Mouse (Mus musculus): ENCODE measurements at regions not wholly inside any gene's neighbourhood (a gene's known extent, or its start where the extent isn't known, plus 50 kb on each side); places are given as distances from the start of the nearest gene placed in this dataset.

GRCm38 (mm10) chr3:133880626-133881025 is 335.7 kb upstream of the Tet2 start:
- Histone ChIP-seq H3K27ac (ENCODE audit: insufficient read depth, low read length) (no peak overlapping the region), H3K4me3 (ENCODE audit: extremely low read depth, insufficient read depth, insufficient read length) (no peak overlapping the region), H3K27me3 (ENCODE audit: control insufficient read depth, insufficient read depth, low read length) (no peaks in the 10 kb centered on the region), H3K36me3 (ENCODE audit: control insufficient read depth, insufficient read depth, low read length) (no peaks in the 10 kb centered on the region), H3K4me1 (ENCODE audit: control insufficient read depth, insufficient read depth, insufficient read length) (no peaks in the 10 kb centered on the region)
- TF ChIP-seq CTCF (IDR thresholded peaks at IDR 0.05; ENCODE audit: extremely low read depth, insufficient read depth, insufficient read length, insufficient replicate concordance) (no peak), POLR2A (IDR thresholded peaks at IDR 0.05; ENCODE audit: low read depth, low read length) (no peak)
- no peak for DNase-seq (ENCODE audit: low read depth in 1 of 2, low spot score in 2 of 2)
- WGBS = 48% methylated on average over 1 of the region's 1 CpGs

GRCm38 (mm10) chr3:133901931-133902330 is 334.4 kb upstream of the Cxxc4 start:
- Histone ChIP-seq H3K4me1 (ENCODE audit: control insufficient read depth, insufficient read depth, insufficient read length) (no peaks in the 10 kb centered on the region), H3K27me3 (ENCODE audit: control insufficient read depth, insufficient read depth, low read length) (no peaks in the 10 kb centered on the region), H3K4me3 (ENCODE audit: extremely low read depth, insufficient read depth, insufficient read length) (no peak overlapping the region), H3K27ac (ENCODE audit: insufficient read depth, low read length) (no peak overlapping the region), H3K36me3 (ENCODE audit: control insufficient read depth, insufficient read depth, low read length) (no peaks in the 10 kb centered on the region)
- DNase-seq (ENCODE audit: low read depth in 1 of 2, low spot score in 2 of 2) = no peak
- TF ChIP-seq CTCF (IDR thresholded peaks at IDR 0.05; ENCODE audit: extremely low read depth, insufficient read depth, insufficient read length, insufficient replicate concordance) (no peak), POLR2A (IDR thresholded peaks at IDR 0.05; ENCODE audit: low read depth, low read length) (no peak)
- 96% methylated on average over 3 of the region's 3 CpGs for WGBS

GRCm38 (mm10) chr3:133922200-133922599 is 314.1 kb upstream of the Cxxc4 start:
- no peak for DNase-seq (ENCODE audit: low read depth in 1 of 2, low spot score in 2 of 2)
- TF ChIP-seq CTCF (IDR thresholded peaks at IDR 0.05; ENCODE audit: extremely low read depth, insufficient read depth, insufficient read length, insufficient replicate concordance) = no peak
- no peak for TF ChIP-seq POLR2A (IDR thresholded peaks at IDR 0.05; ENCODE audit: low read depth, low read length)
- no peaks in the 10 kb centered on the region for H3K27me3 ChIP-seq (ENCODE audit: control insufficient read depth, insufficient read depth, low read length)
- no peaks in the 10 kb centered on the region for H3K36me3 ChIP-seq (ENCODE audit: control insufficient read depth, insufficient read depth, low read length)
- H3K4me1 ChIP-seq (ENCODE audit: control insufficient read depth, insufficient read depth, insufficient read length) = no peaks in the 10 kb centered on the region
- no peak overlapping the region for H3K27ac ChIP-seq (ENCODE audit: insufficient read depth, low read length)
- no peak overlapping the region for H3K4me3 ChIP-seq (ENCODE audit: extremely low read depth, insufficient read depth, insufficient read length)

GRCm38 (mm10) chr3:133965322-133965721 is 271.0 kb upstream of the Cxxc4 start:
- 64% methylated on average over 2 of the region's 2 CpGs for WGBS
- TF ChIP-seq CTCF (IDR thresholded peaks at IDR 0.05; ENCODE audit: extremely low read depth, insufficient read depth, insufficient read length, insufficient replicate concordance) (no peak), POLR2A (IDR thresholded peaks at IDR 0.05; ENCODE audit: low read depth, low read length) (no peak)
- no peak overlapping the region for H3K4me3 ChIP-seq (ENCODE audit: extremely low read depth, insufficient read depth, insufficient read length)
- no peak overlapping the region for H3K27ac ChIP-seq (ENCODE audit: insufficient read depth, low read length)
- H3K4me1 ChIP-seq (ENCODE audit: control insufficient read depth, insufficient read depth, insufficient read length) = no peaks in the 10 kb centered on the region
- no peaks in the 10 kb centered on the region for H3K36me3 ChIP-seq (ENCODE audit: control insufficient read depth, insufficient read depth, low read length)
- H3K27me3 ChIP-seq (ENCODE audit: control insufficient read depth, insufficient read depth, low read length) = no peaks in the 10 kb centered on the region
- DNase-seq (ENCODE audit: low read depth in 1 of 2, low spot score in 2 of 2) = no peak

DNA sequence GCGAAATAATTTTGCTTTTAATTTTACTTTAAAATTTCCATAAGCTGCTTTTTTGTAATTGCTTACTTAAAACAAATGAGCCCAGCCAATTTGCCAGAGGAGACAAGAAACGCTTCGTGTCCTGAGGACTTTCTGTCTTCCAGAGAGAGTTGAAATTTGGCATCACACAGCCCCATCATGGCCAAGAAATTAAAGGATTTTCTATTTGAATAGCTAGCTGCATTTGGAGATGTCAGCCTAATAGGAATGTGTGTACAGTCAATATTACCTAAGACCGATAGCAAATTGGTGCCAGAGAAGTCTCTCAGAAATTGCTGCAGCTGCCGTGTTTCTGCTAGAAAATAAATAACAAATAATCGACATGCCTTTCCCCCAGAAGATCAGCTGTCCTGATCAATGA is 268.1 kb upstream of the Cxxc4 start:
- H3K36me3 ChIP-seq (ENCODE audit: control insufficient read depth, insufficient read depth, low read length) = no peaks in the 10 kb centered on the region
- no peaks in the 10 kb centered on the region for H3K4me1 ChIP-seq (ENCODE audit: control insufficient read depth, insufficient read depth, insufficient read length)
- H3K27me3 ChIP-seq (ENCODE audit: control insufficient read depth, insufficient read depth, low read length) = no peaks in the 10 kb centered on the region
- no peak overlapping the region for H3K27ac ChIP-seq (ENCODE audit: insufficient read depth, low read length)
- no peak for TF ChIP-seq POLR2A (IDR thresholded peaks at IDR 0.05; ENCODE audit: low read depth, low read length)
- TF ChIP-seq CTCF (IDR thresholded peaks at IDR 0.05; ENCODE audit: extremely low read depth, insufficient read depth, insufficient read length, insufficient replicate concordance) = no peak
- DNase-seq (ENCODE audit: low read depth in 1 of 2, low spot score in 2 of 2) = no peak
- H3K4me3 ChIP-seq (ENCODE audit: extremely low read depth, insufficient read depth, insufficient read length) = no peak overlapping the region
- WGBS = 80% methylated on average over 6 of the region's 6 CpGs

- no peaks in the 10 kb centered on the region for H3K27me3 ChIP-seq (ENCODE audit: control insufficient read depth, insufficient read depth, low read length)
- no peaks in the 10 kb centered on the region for H3K4me1 ChIP-seq (ENCODE audit: control insufficient read depth, insufficient read depth, insufficient read length)
- no peak overlapping the region for H3K27ac ChIP-seq (ENCODE audit: insufficient read depth, low read length)
- DNase-seq (ENCODE audit: low read depth in 1 of 2, low spot score in 2 of 2) = no peak
- WGBS = 84% methylated on average over 2 of the region's 2 CpGs
- H3K4me3 ChIP-seq (ENCODE audit: extremely low read depth, insufficient read depth, insufficient read length) = no peak overlapping the region
- no peaks in the 10 kb centered on the region for H3K36me3 ChIP-seq (ENCODE audit: control insufficient read depth, insufficient read depth, low read length)
- TF ChIP-seq CTCF (IDR thresholded peaks at IDR 0.05; ENCODE audit: extremely low read depth, insufficient read depth, insufficient read length, insufficient replicate concordance) (no peak), POLR2A (IDR thresholded peaks at IDR 0.05; ENCODE audit: low read depth, low read length) (no peak)
These were observed 263.5 kb upstream of the Cxxc4 start for GRCm38 (mm10) chr3:133972774-133973173.

DNA sequence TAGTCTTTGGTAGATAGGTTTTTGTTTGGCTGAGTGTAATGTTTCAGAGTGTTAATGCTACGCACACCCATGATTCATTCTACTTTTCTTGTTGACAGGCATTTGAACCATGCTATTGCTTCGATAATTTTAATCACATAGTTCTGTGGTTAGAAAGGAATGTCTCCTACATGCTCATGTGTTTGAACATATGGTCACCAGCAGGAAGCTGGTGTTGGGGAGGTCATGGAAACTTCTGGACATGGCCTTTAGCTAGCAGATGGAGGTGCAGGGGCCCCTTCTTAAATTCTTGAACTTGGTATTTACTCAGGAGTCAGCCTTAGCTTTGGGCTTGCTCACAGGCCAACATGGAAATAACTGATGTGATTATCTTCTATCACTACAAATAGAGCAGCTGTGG is 248.6 kb upstream of the Cxxc4 start:
- H3K36me3 ChIP-seq (ENCODE audit: control insufficient read depth, insufficient read depth, low read length) = no peaks in the 10 kb centered on the region

More for the DNA sequence above, 248.6 kb upstream of the Cxxc4 start:
- Histone ChIP-seq H3K27ac (ENCODE audit: insufficient read depth, low read length) (no peak overlapping the region), H3K4me3 (ENCODE audit: extremely low read depth, insufficient read depth, insufficient read length) (no peak overlapping the region), H3K27me3 (ENCODE audit: control insufficient read depth, insufficient read depth, low read length) (no peaks in the 10 kb centered on the region), H3K4me1 (ENCODE audit: control insufficient read depth, insufficient read depth, insufficient read length) (no peaks in the 10 kb centered on the region)
- TF ChIP-seq POLR2A (IDR thresholded peaks at IDR 0.05; ENCODE audit: low read depth, low read length) = no peak
- TF ChIP-seq CTCF (IDR thresholded peaks at IDR 0.05; ENCODE audit: extremely low read depth, insufficient read depth, insufficient read length, insufficient replicate concordance) = no peak
- WGBS = 85% methylated on average over 2 of the region's 2 CpGs
- DNase-seq (ENCODE audit: low read depth in 1 of 2, low spot score in 2 of 2) = no peak
